Mouse (Mus musculus) midbrain, embryonic 11.5 days (tissue): ENCODE measurements at regions not wholly inside any gene's neighbourhood (a gene's known extent, or its start where the extent isn't known, plus 50 kb on each side); places are given as distances from the start of the nearest gene placed in this dataset.
A peak's percentile ranks its signal among the peaks of the same experiment; 100 is the strongest.

ENCODE experiments used
- ATAC-seq: fragments of 200-750 bp; cut with Nextera tagmentation; 2 replicates; pipeline ENCODE4 v1.8.0; 2017; ENCODE audit warnings: moderate TSS enrichment, moderate library complexity; ENCODE audit not compliant: low FRiP score
- DNase-seq: peaks from one replicate; pipeline ENCODE4 v3.0.0; 2015; ENCODE audit warnings: low spot score; ENCODE audit errors: missing footprints
- H3K27ac ChIP-seq: fragments of 300-500 bp; sonication (generic); 2 replicates; pipeline ENCODE4 v1.5.1; 2014; ENCODE audit warnings: low read depth, low read length
- H3K27me3 ChIP-seq: fragments of 300-500 bp; sonication (generic); 2 replicates; pipeline ENCODE4 v1.6.1; 2014; ENCODE audit warnings: mild to moderate bottlenecking, low read length, moderate library complexity, mixed read lengths; ENCODE audit not compliant: control insufficient read depth, insufficient read depth
- H3K36me3 ChIP-seq: fragments of 300-500 bp; sonication (generic); 2 replicates; pipeline ENCODE4 v1.6.1; 2014; ENCODE audit warnings: mild to moderate bottlenecking, low read length, moderate library complexity, mixed read lengths; ENCODE audit not compliant: control insufficient read depth, insufficient read depth
- H3K4me1 ChIP-seq: fragments of 300-500 bp; sonication (generic); 2 replicates; pipeline ENCODE4 v1.6.1; 2014; ENCODE audit warnings: low read length; ENCODE audit not compliant: control insufficient read depth, insufficient read depth
- H3K4me2 ChIP-seq: fragments of 300-500 bp; sonication (generic); 2 replicates; pipeline ENCODE4 v1.6.1; 2014; ENCODE audit warnings: mild to moderate bottlenecking, moderate library complexity
- H3K4me3 ChIP-seq: fragments of 300-500 bp; sonication (generic); 2 replicates; pipeline ENCODE4 v1.5.1; 2014; ENCODE audit warnings: low read depth, low read length
- H3K9ac ChIP-seq: fragments of 300-500 bp; sonication (generic); 2 replicates; pipeline ENCODE4 v1.6.1; 2014; ENCODE audit warnings: low read length
- H3K9me3 ChIP-seq: fragments of 300-500 bp; sonication (generic); 2 replicates; pipeline ENCODE4 v1.6.1; 2016; ENCODE audit warnings: low read length; ENCODE audit not compliant: control insufficient read depth
- WGBS: fragments of 180-500 bp; shearing (Covaris S2); extraction: QIAGEN DNeasy Blood & Tissue Kit; methylation state at CpG from one replicate; pipeline ENCODE4 v1.1.7; 2014; 5-methylcytosine and 5-hydroxymethylcytosine counted together

DNA sequence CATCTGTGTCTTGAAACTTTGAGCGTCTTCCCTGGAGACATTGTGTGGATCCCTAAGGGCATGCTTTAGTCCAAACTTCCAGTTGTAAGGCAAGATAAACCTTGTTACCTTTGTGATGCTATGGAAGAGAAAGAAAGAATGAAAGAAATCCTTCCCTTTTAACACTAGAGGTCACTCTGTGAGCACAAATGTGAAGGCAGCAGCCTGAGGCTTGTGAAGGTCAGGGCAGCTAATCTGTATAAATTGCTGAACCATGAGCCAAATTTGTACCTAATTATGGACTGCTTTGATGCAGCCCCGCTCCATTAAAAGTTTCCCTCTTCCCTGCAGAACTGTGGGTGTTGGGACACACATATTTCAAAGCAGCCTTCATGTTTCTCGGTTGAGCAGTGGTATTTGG, 204.4 kb downstream of the Fam169b start:
- no peak for ATAC-seq
- DNase-seq: no peak
- Histone ChIP-seq H3K9ac (no peak overlapping the region), H3K4me1 (no peaks in the 10 kb centered on the region), H3K36me3 (no peaks in the 10 kb centered on the region), H3K4me2 (no peak overlapping the region), H3K27ac (no peak overlapping the region), H3K4me3 (no peak overlapping the region), H3K27me3 (peaks cover 2% of the 10 kb centered on the region; the same call in 1 of the 2 replicates), H3K9me3 (no peaks in the 10 kb centered on the region)
- 66% methylated on average over 3 of the region's 3 CpGs for WGBS

DNA sequence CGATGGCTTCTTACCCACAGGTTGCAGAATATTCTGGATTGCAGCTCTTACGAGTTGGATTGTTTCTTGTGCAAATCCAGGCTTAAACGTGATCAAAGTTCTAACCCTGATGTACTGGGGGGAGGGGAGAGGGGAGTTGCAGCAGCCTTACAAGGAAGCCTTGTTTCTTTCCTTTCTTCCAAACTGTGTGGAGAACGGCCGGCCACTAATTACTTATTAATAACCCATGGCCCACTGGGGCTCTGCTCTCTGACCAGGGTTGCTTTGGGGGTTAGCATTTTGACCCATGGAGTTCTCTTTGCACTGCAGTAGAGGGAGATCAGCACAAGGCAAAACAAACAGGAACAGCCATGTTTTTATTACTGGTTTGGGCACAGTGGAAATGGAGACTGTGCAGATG, 199.2 kb downstream of the Fam169b start:
- Histone ChIP-seq H3K4me1 (no peaks in the 10 kb centered on the region), H3K9ac (no peak overlapping the region), H3K36me3 (no peaks in the 10 kb centered on the region), H3K4me3 (no peak overlapping the region), H3K4me2 (no peak overlapping the region), H3K27ac (no peak overlapping the region), H3K9me3 (no peaks in the 10 kb centered on the region), H3K27me3 (no peaks in the 10 kb centered on the region)
- WGBS: 34% methylated on average over 5 of the region's 5 CpGs
- ATAC-seq (no peak), DNase-seq (no peak)

DNA sequence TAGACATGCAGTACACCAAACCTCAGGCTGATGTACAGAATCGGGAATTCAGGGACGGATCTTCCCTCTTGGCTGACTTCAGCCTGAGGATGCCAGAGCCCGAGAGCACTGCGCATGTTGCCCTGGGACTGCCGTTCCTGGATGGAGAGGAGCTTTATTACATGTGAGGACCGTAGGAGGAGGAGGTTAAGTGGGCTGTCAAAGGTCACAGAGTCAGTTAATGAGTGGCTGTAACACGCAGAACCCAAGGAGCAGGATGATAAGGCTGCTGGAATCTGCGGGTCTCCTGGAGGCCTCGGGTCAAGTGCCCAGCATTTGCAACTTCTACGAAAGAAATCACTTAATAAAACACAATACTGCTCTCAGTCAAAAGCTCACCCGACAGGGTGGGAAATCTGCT, 197.3 kb downstream of the Fam169b start:
- Histone ChIP-seq H3K9me3 (no peaks in the 10 kb centered on the region), H3K36me3 (no peaks in the 10 kb centered on the region), H3K4me1 (no peaks in the 10 kb centered on the region), H3K27ac (no peak overlapping the region), H3K27me3 (no peaks in the 10 kb centered on the region), H3K9ac (no peak overlapping the region), H3K4me3 (no peak overlapping the region), H3K4me2 (no peak overlapping the region)
- DNase-seq: no peak
- WGBS: 69% methylated on average over 11 of the region's 11 CpGs
- no peak for ATAC-seq

DNA sequence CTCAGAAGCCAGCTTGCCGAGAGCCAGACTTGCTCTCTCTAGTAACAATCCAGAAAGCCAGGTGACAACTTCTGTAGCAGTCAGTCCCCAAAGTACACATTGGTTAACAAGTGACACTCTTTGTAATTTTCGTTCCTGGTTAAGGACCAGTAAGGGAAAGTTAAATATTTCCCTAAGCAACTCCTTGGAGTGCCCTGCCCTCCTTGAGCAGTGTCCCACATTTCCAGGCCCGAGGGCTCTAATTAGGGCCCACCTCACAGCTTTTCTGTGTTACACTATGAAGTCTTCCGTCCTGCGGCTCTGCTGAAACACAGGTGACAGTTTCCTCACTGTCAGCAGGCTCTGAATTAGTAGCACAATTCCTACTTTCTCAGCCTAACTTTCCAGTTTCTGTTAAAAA, 194.9 kb downstream of the Fam169b start:
- DNase-seq (no peak), ATAC-seq (no peak)
- Histone ChIP-seq H3K27ac (no peak overlapping the region), H3K27me3 (no peaks in the 10 kb centered on the region), H3K9me3 (no peaks in the 10 kb centered on the region), H3K9ac (no peak overlapping the region), H3K4me3 (no peak overlapping the region), H3K36me3 (no peaks in the 10 kb centered on the region), H3K4me1 (no peaks in the 10 kb centered on the region), H3K4me2 (no peak overlapping the region)
- 90% methylated on average over 5 of the region's 5 CpGs for WGBS

DNA sequence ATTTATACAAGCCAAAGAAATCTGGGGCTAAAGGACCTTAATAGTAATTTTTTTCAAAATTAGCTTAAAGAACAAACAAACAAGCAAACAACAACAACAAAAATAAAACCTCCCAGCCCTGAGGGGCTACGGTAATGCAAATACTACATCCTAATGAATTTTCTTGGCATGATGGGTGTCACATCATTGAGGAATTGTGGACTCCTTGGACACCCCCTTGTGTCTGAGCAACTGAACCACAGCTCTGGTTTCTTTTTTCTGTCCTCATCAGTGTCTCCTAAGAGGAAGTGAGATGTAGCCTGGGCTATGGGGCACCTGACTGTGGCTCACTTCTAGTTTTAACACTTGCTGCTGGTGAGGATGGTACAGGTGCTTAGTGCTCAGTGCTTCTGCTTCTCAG, 184.2 kb downstream of the Fam169b start:
- WGBS: 100% methylated on average over 1 of the region's 1 CpGs
- Histone ChIP-seq H3K9me3 (no peaks in the 10 kb centered on the region), H3K4me3 (no peak overlapping the region), H3K4me2 (no peak overlapping the region), H3K4me1 (no peaks in the 10 kb centered on the region), H3K9ac (no peak overlapping the region), H3K27me3 (no peaks in the 10 kb centered on the region), H3K27ac (no peak overlapping the region), H3K36me3 (no peaks in the 10 kb centered on the region)
- DNase-seq (no peak), ATAC-seq (no peak)

DNA sequence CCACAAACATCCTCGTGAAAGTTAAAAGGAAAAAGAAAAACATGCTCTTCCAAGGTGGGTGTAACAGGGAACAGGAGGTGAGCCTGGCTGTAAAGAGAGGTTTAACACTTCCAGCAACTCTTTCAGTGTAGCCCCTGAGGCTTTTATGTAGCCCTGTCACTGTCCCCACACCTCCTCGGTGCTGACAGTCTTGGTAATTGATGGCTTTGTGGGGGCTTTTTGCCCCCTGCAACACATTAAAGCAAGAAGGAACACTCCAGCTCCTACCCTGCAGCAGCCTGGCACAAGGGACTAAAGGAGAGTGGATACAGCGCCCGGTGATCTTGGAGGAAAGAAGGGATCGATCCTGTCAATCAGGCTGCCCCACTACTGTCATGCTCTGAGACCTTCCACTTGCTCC, 181.8 kb downstream of the Fam169b start:
- Histone ChIP-seq H3K9me3 (no peaks in the 10 kb centered on the region), H3K4me2 (no peak overlapping the region), H3K4me3 (no peak overlapping the region), H3K27me3 (no peaks in the 10 kb centered on the region), H3K36me3 (no peaks in the 10 kb centered on the region), H3K4me1 (no peaks in the 10 kb centered on the region), H3K9ac (no peak overlapping the region), H3K27ac (no peak overlapping the region)
- no peak for DNase-seq
- WGBS: 66% methylated on average over 5 of the region's 5 CpGs
- ATAC-seq: no peak

DNA sequence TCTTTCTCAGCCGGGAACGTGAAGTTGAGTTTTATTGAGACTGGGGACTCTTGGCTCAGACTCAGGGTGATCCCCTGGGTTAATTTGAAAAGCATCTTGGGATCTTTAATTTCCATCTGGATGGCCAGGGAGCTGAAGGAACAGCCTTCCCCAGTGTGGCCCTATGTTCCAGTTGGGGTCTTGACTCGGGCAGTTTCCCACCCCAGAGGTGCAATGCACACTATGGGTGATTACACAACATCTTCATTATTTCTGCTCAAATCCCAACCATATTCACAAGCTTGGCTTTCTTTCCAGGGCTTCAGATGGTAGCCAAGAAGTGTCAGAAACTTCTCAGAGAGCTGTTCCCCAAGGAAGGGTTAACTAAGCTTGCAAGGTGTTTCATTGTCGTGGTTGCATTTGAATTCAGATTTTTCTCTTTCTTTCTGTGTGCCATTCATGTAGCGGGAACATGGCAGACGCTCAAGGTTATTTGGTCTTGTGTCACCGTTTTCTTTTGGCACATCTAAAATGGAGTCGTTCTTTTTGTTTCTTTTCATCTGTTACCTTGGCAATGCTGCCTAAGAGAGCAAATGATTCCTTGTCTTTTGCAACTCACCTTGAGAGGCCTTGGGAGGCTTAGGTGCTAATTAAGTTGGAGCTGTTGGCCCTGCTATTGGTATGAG, 179.5 kb downstream of the Fam169b start:
- Histone ChIP-seq H3K9ac (no peak overlapping the region), H3K4me3 (no peak overlapping the region), H3K9me3 (no peaks in the 10 kb centered on the region), H3K4me1 (no peaks in the 10 kb centered on the region), H3K27me3 (no peaks in the 10 kb centered on the region), H3K36me3 (no peaks in the 10 kb centered on the region), H3K4me2 (no peak overlapping the region), H3K27ac (no peak overlapping the region)
- ATAC-seq (no peak), DNase-seq (no peak)
- 86% methylated on average over 8 of the region's 8 CpGs for WGBS

DNA sequence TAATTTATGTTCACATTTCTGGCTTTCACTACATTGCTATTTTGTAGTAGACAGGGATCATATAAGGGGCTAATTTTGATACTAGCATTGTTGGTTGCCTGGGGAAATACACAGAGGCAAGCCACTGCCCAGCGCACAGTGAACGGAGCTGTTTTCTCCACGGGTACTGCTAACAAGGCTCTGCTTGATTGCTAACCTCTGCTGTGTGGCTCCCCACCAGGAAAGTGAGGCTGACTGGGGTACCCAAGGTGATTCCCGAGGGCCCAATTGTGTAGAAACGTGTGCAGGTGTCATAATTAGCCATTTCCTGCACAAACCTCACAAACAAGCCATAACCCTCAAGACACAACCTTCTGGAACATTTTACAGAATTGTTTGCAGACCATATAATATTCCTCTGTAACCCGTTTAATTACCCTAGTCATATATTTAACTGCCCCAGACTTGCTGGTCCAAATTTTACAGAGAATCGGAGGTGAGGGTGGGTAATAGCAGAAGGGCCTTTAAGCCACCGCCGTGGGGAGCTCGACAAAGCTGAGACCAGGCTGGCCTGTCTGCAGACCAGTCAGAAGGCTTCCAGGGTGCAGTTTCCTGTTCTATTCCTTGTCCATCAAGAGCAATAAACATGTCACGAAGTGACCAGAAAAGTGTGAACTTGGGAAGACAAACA, 170.9 kb downstream of the Fam169b start:
- Histone ChIP-seq H3K27ac (no peak overlapping the region), H3K9ac (no peak overlapping the region), H3K4me2 (no peak overlapping the region), H3K4me3 (no peak overlapping the region), H3K36me3 (no peaks in the 10 kb centered on the region), H3K9me3 (no peaks in the 10 kb centered on the region), H3K27me3 (no peaks in the 10 kb centered on the region), H3K4me1 (peaks cover 9% of the 10 kb centered on the region)
- DNase-seq: no peak
- WGBS: 80% methylated on average over 11 of the region's 11 CpGs
- ATAC-seq: no peak

DNA sequence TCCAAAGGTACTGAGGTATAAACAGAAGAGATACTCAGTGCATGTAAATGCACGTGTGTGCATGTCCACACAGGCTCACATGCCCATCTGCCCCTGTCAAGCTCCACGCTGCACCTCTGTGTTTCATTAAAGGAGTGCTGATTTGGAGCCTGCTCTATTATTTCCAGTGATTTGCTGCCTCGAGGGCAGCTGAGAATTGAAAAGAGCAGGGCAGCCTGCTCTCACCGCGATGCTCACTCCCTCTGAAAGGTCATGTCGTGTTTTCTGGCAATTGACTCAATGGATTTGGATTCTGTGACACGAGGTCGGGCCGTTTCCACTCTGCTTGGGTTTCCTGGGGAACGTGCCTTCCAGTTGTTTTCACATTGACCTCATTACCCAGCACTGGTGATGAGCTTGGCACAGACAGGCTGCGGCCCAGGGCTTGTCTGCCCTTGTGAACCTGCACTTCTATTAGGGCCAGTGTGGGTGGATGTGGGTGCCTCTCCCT, 167.1 kb downstream of the Fam169b start:
- H3K9ac ChIP-seq: no peak overlapping the region
- H3K9me3 ChIP-seq: no peaks in the 10 kb centered on the region
- no peak overlapping the region for H3K4me3 ChIP-seq
- H3K27me3 ChIP-seq: no peaks in the 10 kb centered on the region
- no peak for DNase-seq
- ATAC-seq: peak; percentile 35; the same call in 1 of the 2 replicates
- H3K36me3 ChIP-seq: no peaks in the 10 kb centered on the region
- H3K27ac ChIP-seq: no peak overlapping the region
- 35% methylated on average over 11 of the region's 11 CpGs for WGBS
- H3K4me2 ChIP-seq: no peak overlapping the region
- peaks cover 9% of the 10 kb centered on the region for H3K4me1 ChIP-seq
